Mouse (Mus musculus): ENCODE results near the gene Krt78. TPM values are rescaled to one million over a fixed set of nuclear protein-coding genes. Genes with fewer than 3 reads are reported as not detected.
"Not testable (repeated sequence)": the region's sequence is repeated elsewhere in the genome, so short reads cannot be mapped to it uniquely, and the experiment has no call there.

The Krt78 gene
- polyA plus RNA-seq (2015; fragmentation: Nextera tagmentation; extraction: Ambion mirVana) = 0.08 TPM in 1 of 2 replicates, not detected in the other

GRCm38 (mm10) chr15:101954187-101954586, at the start of gene Krt78:
Gene Krt78, minus strand, starts transcription at chr15:101954287.
- ATAC-seq = no peak
- Histone ChIP-seq H3K27ac (ENCODE audit: low read depth, low read length) (no peak within 1 kb of the TSS), H3K27me3 (replicated peaks; ENCODE audit: control insufficient read depth, insufficient read depth, low read length) (no peaks in the 10 kb centered on the region), H3K4me3 (ENCODE audit: low read length) (no peak within 1 kb of the TSS), H3K9ac (ENCODE audit: low read depth, low read length) (no peak within 1 kb of the TSS), H3K4me2 (ENCODE audit: low read length) (no peak within 1 kb of the TSS), H3K4me1 (ENCODE audit: control insufficient read depth, insufficient read depth, low read depth, low read length) (no peaks in the 10 kb centered on the region), H3K9me3 (ENCODE audit: control insufficient read depth, low read length) (no peaks in the 10 kb centered on the region), H3K36me3 (ENCODE audit: control insufficient read depth, insufficient read depth, low read length) (no peaks in the 10 kb centered on the region)
- 86% methylated on average over 9 of the region's 9 CpGs for WGBS

GRCm38 (mm10) chr15:102003516-102003915, 49.4 kb upstream of the Krt78 start:
- Histone ChIP-seq H3K27me3 (replicated peaks; ENCODE audit: control insufficient read depth, insufficient read depth, low read length) (peaks cover 34% of the 10 kb centered on the region), H3K4me3 (ENCODE audit: low read length) (peak overlapping the region; percentile 29)

GRCm38 (mm10) chr15:102002646-102003488, 48.8 kb upstream of the Krt78 start:
- Histone ChIP-seq H3K4me2 (ENCODE audit: low read length) (peak overlapping the region; percentile 52), H3K9ac (ENCODE audit: low read depth, low read length) (peak overlapping the region; percentile 35; the same call in 1 of the 2 replicates), H3K27me3 (replicated peaks; ENCODE audit: control insufficient read depth, insufficient read depth, low read length) (peaks cover 34% of the 10 kb centered on the region), H3K4me1 (ENCODE audit: control insufficient read depth, insufficient read depth, low read depth, low read length) (peaks cover 2% of the 10 kb centered on the region; the same call in 1 of the 2 replicates), H3K27ac (ENCODE audit: low read depth, low read length) (no peak overlapping the region), H3K9me3 (ENCODE audit: control insufficient read depth, low read length) (no peaks in the 10 kb centered on the region), H3K36me3 (ENCODE audit: control insufficient read depth, insufficient read depth, low read length) (no peaks in the 10 kb centered on the region), H3K4me3 (ENCODE audit: low read length) (peak overlapping the region; percentile 29)
- 6% methylated on average over 27 of the region's 34 CpGs for WGBS
- 0 out of 2 replicates have a peak, but pooled peaks have one; percentile 34 for ATAC-seq

More at GRCm38 (mm10) chr15:102003516-102003915, 49.4 kb upstream of the Krt78 start:
- Histone ChIP-seq H3K4me1 (ENCODE audit: control insufficient read depth, insufficient read depth, low read depth, low read length) (peaks cover 4% of the 10 kb centered on the region; the same call in 1 of the 2 replicates), H3K4me2 (ENCODE audit: low read length) (peak overlapping the region; percentile 52), H3K36me3 (ENCODE audit: control insufficient read depth, insufficient read depth, low read length) (no peaks in the 10 kb centered on the region), H3K27ac (ENCODE audit: low read depth, low read length) (no peak overlapping the region), H3K9me3 (ENCODE audit: control insufficient read depth, low read length) (no peaks in the 10 kb centered on the region), H3K9ac (ENCODE audit: low read depth, low read length) (no peak overlapping the region)
- 25% methylated on average over 12 of the region's 12 CpGs for WGBS
- no peak for ATAC-seq

GRCm38 (mm10) chr15:101999676-102000335, 45.7 kb upstream of the Krt78 start:
- Histone ChIP-seq H3K9me3 (ENCODE audit: control insufficient read depth, low read length) (peaks cover 7% of the 10 kb centered on the region; the same call in 1 of the 2 replicates), H3K4me2 (ENCODE audit: low read length) (no peak overlapping the region), H3K4me1 (ENCODE audit: control insufficient read depth, insufficient read depth, low read depth, low read length) (no peaks in the 10 kb centered on the region; the same call in 1 of the 2 replicates), H3K9ac (ENCODE audit: low read depth, low read length) (no peak overlapping the region), H3K27me3 (replicated peaks; ENCODE audit: control insufficient read depth, insufficient read depth, low read length) (peaks cover 27% of the 10 kb centered on the region), H3K4me3 (ENCODE audit: low read length) (no peak overlapping the region), H3K36me3 (ENCODE audit: control insufficient read depth, insufficient read depth, low read length) (no peaks in the 10 kb centered on the region), H3K27ac (ENCODE audit: low read depth, low read length) (no peak overlapping the region)
- ATAC-seq = no peak
- WGBS = 92% methylated on average over 11 of the region's 11 CpGs

- no peak overlapping the region for H3K4me2 ChIP-seq (ENCODE audit: low read length)
- no peak for ATAC-seq
- H3K4me1 ChIP-seq (ENCODE audit: control insufficient read depth, insufficient read depth, low read depth, low read length) = no peaks in the 10 kb centered on the region; the same call in 1 of the 2 replicates
- H3K36me3 ChIP-seq (ENCODE audit: control insufficient read depth, insufficient read depth, low read length) = no peaks in the 10 kb centered on the region
- peaks cover 21% of the 10 kb centered on the region for H3K27me3 ChIP-seq (replicated peaks; ENCODE audit: control insufficient read depth, insufficient read depth, low read length)
- H3K27ac ChIP-seq (ENCODE audit: low read depth, low read length) = no peak overlapping the region
- peaks cover 7% of the 10 kb centered on the region; the same call in 1 of the 2 replicates for H3K9me3 ChIP-seq (ENCODE audit: control insufficient read depth, low read length)
- no peak overlapping the region for H3K9ac ChIP-seq (ENCODE audit: low read depth, low read length)
- no peak overlapping the region for H3K4me3 ChIP-seq (ENCODE audit: low read length)
- 86% methylated on average over 11 of the region's 11 CpGs for WGBS
Measured at GRCm38 (mm10) chr15:101999156-101999555, 45.1 kb upstream of the Krt78 start.

GRCm38 (mm10) chr15:101996450-101997078, 42.5 kb upstream of the Krt78 start:
- 69% methylated on average over 11 of the region's 11 CpGs for WGBS
- not testable (repeated sequence) for H3K9ac ChIP-seq (ENCODE audit: low read depth, low read length); H3K4me1 ChIP-seq (ENCODE audit: control insufficient read depth, insufficient read depth, low read depth, low read length); H3K4me3 ChIP-seq (ENCODE audit: low read length); H3K27me3 ChIP-seq (replicated peaks; ENCODE audit: control insufficient read depth, insufficient read depth, low read length); H3K36me3 ChIP-seq (ENCODE audit: control insufficient read depth, insufficient read depth, low read length); H3K27ac ChIP-seq (ENCODE audit: low read depth, low read length); H3K4me2 ChIP-seq (ENCODE audit: low read length); H3K9me3 ChIP-seq (ENCODE audit: control insufficient read depth, low read length); ATAC-seq

GRCm38 (mm10) chr15:101995484-101996236, 41.6 kb upstream of the Krt78 start:
- 91% methylated on average over 4 of the region's 4 CpGs for WGBS
- Histone ChIP-seq H3K4me3 (ENCODE audit: low read length) (no peak overlapping the region), H3K36me3 (ENCODE audit: control insufficient read depth, insufficient read depth, low read length) (no peaks in the 10 kb centered on the region), H3K4me2 (ENCODE audit: low read length) (no peak overlapping the region), H3K4me1 (ENCODE audit: control insufficient read depth, insufficient read depth, low read depth, low read length) (no peaks in the 10 kb centered on the region), H3K27ac (ENCODE audit: low read depth, low read length) (no peak overlapping the region), H3K9me3 (ENCODE audit: control insufficient read depth, low read length) (peaks cover 7% of the 10 kb centered on the region; the same call in 1 of the 2 replicates), H3K27me3 (replicated peaks; ENCODE audit: control insufficient read depth, insufficient read depth, low read length) (peaks cover 3% of the 10 kb centered on the region), H3K9ac (ENCODE audit: low read depth, low read length) (no peak overlapping the region)
- no peak for ATAC-seq

GRCm38 (mm10) chr15:101994365-101994764, 40.3 kb upstream of the Krt78 start:
- H3K36me3 ChIP-seq (ENCODE audit: control insufficient read depth, insufficient read depth, low read length) = no peaks in the 10 kb centered on the region

More at GRCm38 (mm10) chr15:101994365-101994764, 40.3 kb upstream of the Krt78 start:
- peaks cover 3% of the 10 kb centered on the region; the same call in 1 of the 2 replicates for H3K27me3 ChIP-seq (replicated peaks; ENCODE audit: control insufficient read depth, insufficient read depth, low read length)
- H3K4me3 ChIP-seq (ENCODE audit: low read length) = no peak overlapping the region
- peaks cover 7% of the 10 kb centered on the region; the same call in 1 of the 2 replicates for H3K9me3 ChIP-seq (ENCODE audit: control insufficient read depth, low read length)
- H3K9ac ChIP-seq (ENCODE audit: low read depth, low read length) = no peak overlapping the region
- H3K4me2 ChIP-seq (ENCODE audit: low read length) = no peak overlapping the region
- no peak for ATAC-seq
- WGBS = 90% methylated on average over 6 of the region's 6 CpGs
- no peak overlapping the region for H3K27ac ChIP-seq (ENCODE audit: low read depth, low read length)
- H3K4me1 ChIP-seq (ENCODE audit: control insufficient read depth, insufficient read depth, low read depth, low read length) = no peaks in the 10 kb centered on the region
